ENCODE assay signal across 15 mouse cellular contexts in genomic region chr6:38048003-38048402, GRCm38 (mm10). TPM values are rescaled to one million over a fixed set of nuclear protein-coding genes. Genes with fewer than 3 reads are reported as not detected.
DNase-seq lines count a peak whose midpoint lies in the region; ATAC-seq and TF ChIP-seq lines count a peak whose summit lies in the region.
"Had no signal": no experiment of that assay in that cellular context is flagged by ENCODE, and none has a peak within 500 bp of the region (broad histone marks: within the 10 kb centered on the region; RNA-seq: fewer than 3 reads in every experiment).

No protein-coding gene starts in this region.

- no peak for TF ChIP-seq CTCF in liver, postnatal 0 days (IDR thresholded peaks at IDR 0.05; ENCODE audit: low read depth)

- H3K9me3 ChIP-seq in liver, postnatal 0 days (ENCODE audit: low read length) = no peaks in the 10 kb centered on the region
- H3K9me3 ChIP-seq in liver, embryonic 11.5 days (ENCODE audit: control insufficient read depth, low read length) = no peaks in the 10 kb centered on the region
- no peaks in the 10 kb centered on the region for H3K9me3 ChIP-seq in limb, embryonic 14.5 days (ENCODE audit: control insufficient read depth, low read length)
- no peaks in the 10 kb centered on the region for H3K9me3 ChIP-seq in forebrain, embryonic 14.5 days (replicated peaks; ENCODE audit: control insufficient read depth, low read length)
- H3K9me3 ChIP-seq: neural tube, embryonic 15.5 days had no signal

- no peak overlapping the region for H3K9ac ChIP-seq in liver, postnatal 0 days (replicated peaks)
- H3K9ac ChIP-seq in liver, embryonic 11.5 days (ENCODE audit: low read depth, low read length) = no peak overlapping the region
- no peak overlapping the region for H3K9ac ChIP-seq in limb, embryonic 14.5 days (ENCODE audit: low read depth, low read length, severe bottlenecking)
- H3K9ac ChIP-seq in forebrain, embryonic 14.5 days (ENCODE audit: low read length) = no peak overlapping the region
- H3K9ac ChIP-seq: neural tube, embryonic 15.5 days had no signal

- H3K4me1 ChIP-seq in liver, postnatal 0 days (ENCODE audit: insufficient read depth) = no peaks in the 10 kb centered on the region
- no peaks in the 10 kb centered on the region for H3K4me1 ChIP-seq in liver, embryonic 11.5 days (replicated peaks; ENCODE audit: control insufficient read depth, insufficient read depth, low read length)
- peaks cover 19% of the 10 kb centered on the region for H3K4me1 ChIP-seq in limb, embryonic 14.5 days (ENCODE audit: control insufficient read depth, insufficient read depth, low read length)
- no peaks in the 10 kb centered on the region; the same call in 1 of the 2 replicates for H3K4me1 ChIP-seq in forebrain, embryonic 14.5 days (ENCODE audit: control insufficient read depth, insufficient read depth, low read length)
- H3K4me1 ChIP-seq: neural tube, embryonic 15.5 days had no signal

- WGBS in liver, postnatal 0 days (ENCODE audit: insufficient replicate concordance) = 71% methylated on average over 4 of the region's 4 CpGs
- 81% methylated on average over 4 of the region's 4 CpGs for WGBS in liver, embryonic 11.5 days
- 63% methylated on average over 4 of the region's 4 CpGs for WGBS in limb, embryonic 14.5 days
- 70% methylated on average over 4 of the region's 4 CpGs for WGBS in forebrain, embryonic 14.5 days

- H3K27me3 ChIP-seq in liver, postnatal 0 days (ENCODE audit: insufficient read depth, low read length) = no peaks in the 10 kb centered on the region
- no peaks in the 10 kb centered on the region for H3K27me3 ChIP-seq in liver, embryonic 11.5 days (replicated peaks; ENCODE audit: control insufficient read depth, insufficient read depth, low read length)
- no peaks in the 10 kb centered on the region for H3K27me3 ChIP-seq in limb, embryonic 14.5 days (ENCODE audit: control insufficient read depth, insufficient read depth, low read length)
- H3K27me3 ChIP-seq in forebrain, embryonic 14.5 days (replicated peaks; ENCODE audit: control insufficient read depth, insufficient read depth, low read length) = no peaks in the 10 kb centered on the region
- H3K27me3 ChIP-seq: neural tube, embryonic 15.5 days had no signal

- ATAC-seq in liver, postnatal 0 days = no peak
- ATAC-seq in liver, embryonic 11.5 days (replicated peaks; ENCODE audit: low FRiP score) = no peak
- peak; percentile 17; the same call in 1 of the 2 replicates for ATAC-seq in limb, embryonic 14.5 days (ENCODE audit: low FRiP score, low read depth)
- ATAC-seq in forebrain, embryonic 14.5 days = no peak
- ATAC-seq: inflammation-experienced regulatory T-cells, adult 6 months had no signal

- no peak overlapping the region for H3K4me3 ChIP-seq in liver, postnatal 0 days (ENCODE audit: low read depth, low read length)
- no peak overlapping the region for H3K4me3 ChIP-seq in liver, embryonic 11.5 days (ENCODE audit: low read depth, low read length)
- H3K4me3 ChIP-seq in limb, embryonic 14.5 days (replicated peaks; ENCODE audit: low read length) = no peak overlapping the region
- no peak overlapping the region for H3K4me3 ChIP-seq in forebrain, embryonic 14.5 days (ENCODE audit: low read depth, low read length)
- H3K4me3 ChIP-seq: layer of hippocampus, adult 2 months; neural tube, embryonic 15.5 days had no signal

- H3K4me2 ChIP-seq in liver, postnatal 0 days (ENCODE audit: low read depth, low read length) = no peak overlapping the region
- no peak overlapping the region for H3K4me2 ChIP-seq in liver, embryonic 11.5 days
- H3K4me2 ChIP-seq in limb, embryonic 14.5 days (replicated peaks; ENCODE audit: low read depth, low read length, severe bottlenecking) = no peak overlapping the region
- no peak overlapping the region for H3K4me2 ChIP-seq in forebrain, embryonic 14.5 days (ENCODE audit: low read length)
- H3K4me2 ChIP-seq: neural tube, embryonic 15.5 days had no signal

- DNase-seq in gastrocnemius, adult 18-20 months (ENCODE audit: low spot score) = peak; percentile 5
- no peak for DNase-seq in gastrocnemius, adult 8-10 months (ENCODE audit: low spot score in 2 of 2)
- no peak for DNase-seq in liver, postnatal 0 days
- no peak for DNase-seq in liver, embryonic 11.5 days (ENCODE audit: low spot score)
- peak; percentile 23 for DNase-seq in fibroblast of lung, adult 2 months (ENCODE audit: low read depth)
- no peak for DNase-seq in limb, embryonic 14.5 days (ENCODE audit: low spot score)
- DNase-seq in MN1 (ENCODE audit: low spot score) = no peak
- DNase-seq in forebrain, embryonic 14.5 days (ENCODE audit: low spot score) = no peak
- DNase-seq: cerebellum, postnatal 25 days; right cerebral cortex, postnatal 25 days; thymus, postnatal 36 days had no signal

- TF ChIP-seq POLR2A in limb, embryonic 14.5 days (IDR thresholded peaks at IDR 0.05; ENCODE audit: borderline replicate concordance, extremely low read depth, insufficient read depth, insufficient read length) = no peak

- H3K36me3 ChIP-seq in liver, postnatal 0 days (replicated peaks; ENCODE audit: insufficient read depth, low read length) = no peaks in the 10 kb centered on the region
- no peaks in the 10 kb centered on the region for H3K36me3 ChIP-seq in liver, embryonic 11.5 days (ENCODE audit: control insufficient read depth, insufficient read depth, low read length)
- no peaks in the 10 kb centered on the region for H3K36me3 ChIP-seq in limb, embryonic 14.5 days (ENCODE audit: control insufficient read depth, insufficient read depth, low read length)
- H3K36me3 ChIP-seq in forebrain, embryonic 14.5 days (ENCODE audit: control insufficient read depth, insufficient read depth, low read length) = no peaks in the 10 kb centered on the region
- H3K36me3 ChIP-seq: neural tube, embryonic 15.5 days had no signal

- H3K27ac ChIP-seq in liver, postnatal 0 days (ENCODE audit: low read depth) = 0 out of 2 replicates have a peak overlapping the region, but pooled peaks have one; percentile 16
- H3K27ac ChIP-seq in liver, embryonic 11.5 days (ENCODE audit: low read depth, low read length) = no peak overlapping the region
- H3K27ac ChIP-seq in limb, embryonic 14.5 days (replicated peaks; ENCODE audit: low read depth, low read length) = no peak overlapping the region
- no peak overlapping the region for H3K27ac ChIP-seq in forebrain, embryonic 14.5 days (ENCODE audit: low read depth, low read length)
- H3K27ac ChIP-seq: layer of hippocampus, adult 2 months; macrophage; neural tube, embryonic 15.5 days had no signal

- TF ChIP-seq EP300 in liver, postnatal 0 days (IDR thresholded peaks at IDR 0.05; ENCODE audit: low read depth) = no peak

RNA-seq across cellular contexts. Expression of gene Svopl, which starts 1.2 kb away (rescaled TPM):
- not detected for total RNA-seq in gastrocnemius, adult 18-20 months (2021)
- under 1 TPM in 2 of 4 experiments, not detected in 2; 0.12 to 0.21 TPM for total RNA-seq in gastrocnemius, adult 8-10 months (2022)
- 0.08 and 0.15 TPM in 2 replicates for polyA plus RNA-seq in liver, postnatal 0 days (2015; fragmentation: Nextera tagmentation; extraction: Ambion mirVana)
- 0.08 and 0.25 TPM in 2 replicates for polyA plus RNA-seq in liver, embryonic 11.5 days (2014; fragmentation: Nextera tagmentation; extraction: Ambion mirVana)
- polyA plus RNA-seq in limb, embryonic 14.5 days (2012; rRNA removed) = 1.3 and 1.6 TPM in 2 replicates
- polyA plus RNA-seq in limb, embryonic 14.5 days (2014; fragmentation: Nextera tagmentation; extraction: Ambion mirVana) = 0.95 and 1.2 TPM in 2 replicates
- 0.43 and 0.58 TPM in 2 replicates for polyA plus RNA-seq in forebrain, embryonic 14.5 days (2014; fragmentation: Nextera tagmentation; extraction: Ambion mirVana)
- polyA plus RNA-seq: macrophage had no signal

Comparison
In these comparisons a context has a peak if more than half of its experiments do, and no peak if none do; other contexts are left out.
1. DNase-seq: peak in gastrocnemius, adult 18-20 months (single experiment) and fibroblast of lung, adult 2 months (single experiment); none in gastrocnemius, adult 8-10 months (0 of 2), liver, postnatal 0 days (single experiment), liver, embryonic 11.5 days (single experiment), limb, embryonic 14.5 days (single experiment), MN1 (single experiment) and forebrain, embryonic 14.5 days (single experiment).